Mouse (Mus musculus): ENCODE data around the gene Trmt2a. TPM values are rescaled to one million over a fixed set of nuclear protein-coding genes. Genes with fewer than 3 reads are reported as not detected.

Gene Trmt2a
- total and polyA plus RNA-seq, 3 experiments: 155 to 252 (median 196) TPM

DNA sequence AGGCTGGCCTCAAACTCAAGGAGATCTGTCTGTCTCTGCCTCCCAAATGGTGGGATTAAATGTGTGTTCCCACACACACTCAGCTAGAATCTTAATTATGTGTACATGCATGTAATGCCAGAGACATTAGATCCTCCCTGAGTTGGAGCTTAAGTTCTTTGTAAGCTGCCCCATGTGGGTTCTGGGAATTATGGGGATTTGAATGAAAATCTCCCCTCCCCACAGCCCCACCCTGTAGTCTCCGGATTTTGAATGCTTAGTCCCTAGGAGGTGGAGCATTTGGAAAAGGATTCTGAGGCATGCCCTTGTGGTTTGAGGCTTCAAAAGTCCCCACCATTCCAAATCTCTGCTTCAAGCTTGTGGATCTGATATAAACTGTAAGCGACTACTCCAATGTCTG lies 26.7 kb downstream of the Trmt2a start:
- H3K4me1 ChIP-seq (ENCODE audit: control insufficient read depth in 1 of 2, insufficient read depth in 2 of 2): no peaks in the 10 kb centered on the region
- H3K4me3 ChIP-seq (replicated peaks in 1 of 3; ENCODE audit: low read depth in 2 of 3, low read length in 2 of 3, poor library complexity in 1 of 3): no peak overlapping the region
- no peak overlapping the region for H3K27ac ChIP-seq (ENCODE audit: insufficient read depth, low read depth)
- H3K9me3 ChIP-seq (replicated peaks; ENCODE audit: low read length): no peaks in the 10 kb centered on the region
- dilution Hi-C loops (cut with MboI; ENCODE audit: extremely low pct_ligation_motif_present, extremely low pct_unique_long_range_greater_than_20kb, low sequenced_read_pairs) (no loop called here), in situ Hi-C loops (cut with MboI; ENCODE audit: low pct_ligation_motif_present, low pct_unique_long_range_greater_than_20kb, low sequenced_read_pairs) (no loop called here)
- peaks cover 69 to 90% of the 10 kb centered on the region in 2 experiments for H3K36me3 ChIP-seq (replicated peaks in 1 of 2; ENCODE audit: control insufficient read depth in 1 of 2, insufficient read depth in 1 of 2, low read length in 1 of 2)
- peaks cover 17% of the 10 kb centered on the region for H3K79me2 ChIP-seq (replicated peaks; ENCODE audit: control insufficient read depth, extremely low read depth, insufficient read depth, poor library complexity, severe bottlenecking)
- H3K27me3 ChIP-seq (replicated peaks): no peaks in the 10 kb centered on the region
- no peak overlapping the region for H3K9ac ChIP-seq (ENCODE audit: insufficient read depth, low read depth)
- H3K4me2 ChIP-seq (ENCODE audit: insufficient read depth, low read depth, poor library complexity, severe bottlenecking): no peak overlapping the region
- DNase-seq (ENCODE audit: extremely low read depth): no peak
- TF ChIP-seq PAX5 (IDR thresholded peaks at IDR 0.05; ENCODE audit: low read length) (no peak), BHLHE40 (IDR thresholded peaks at IDR 0.05; ENCODE audit: low read depth, low read length) (no peak), HCFC1 (IDR thresholded peaks at IDR 0.05; ENCODE audit: low read depth, low read length) (no peak), CHD2 (IDR thresholded peaks at IDR 0.05; ENCODE audit: low read length) (no peak), MYC (IDR thresholded peaks at IDR 0.05; ENCODE audit: low read depth, low read length) (no peak; the same call in 1 of the 2 replicates), MEF2A (IDR thresholded peaks at IDR 0.05; ENCODE audit: borderline replicate concordance, low read depth, low read length) (no peak), POLR2AphosphoS2 (IDR thresholded peaks at IDR 0.05; ENCODE audit: low read depth, low read length) (no peak), POLR2A (IDR thresholded peaks at IDR 0.05; ENCODE audit: low read depth, low read length) (no peak), KAT2A (IDR thresholded peaks at IDR 0.05; ENCODE audit: insufficient replicate concordance, low read length) (no peak), RCOR1 (conservative IDR thresholded peaks at IDR 0.05; ENCODE audit: low read depth, low read length) (no peak), NRF1 (IDR thresholded peaks at IDR 0.05; ENCODE audit: low read depth, low read length) (no peak), CTCF (conservative IDR thresholded peaks at IDR 0.05 in 1 of 2, IDR thresholded peaks at IDR 0.05 in 1 of 2; ENCODE audit: low read depth in 2 of 2, low read length in 2 of 2) (no peak), ELF1 (IDR thresholded peaks at IDR 0.05; ENCODE audit: low read depth, low read length) (no peak), CHD1 (IDR thresholded peaks at IDR 0.05; ENCODE audit: low read depth, low read length) (no peak), SMC3 (IDR thresholded peaks at IDR 0.05; ENCODE audit: low read depth, low read length) (no peak), SIN3A (IDR thresholded peaks at IDR 0.05; ENCODE audit: low read length) (no peak), ETS1 (conservative IDR thresholded peaks at IDR 0.05; ENCODE audit: low read depth, low read length) (no peak), JUN (IDR thresholded peaks at IDR 0.05; ENCODE audit: insufficient read depth, low read depth, low read length) (no peak), MXI1 (IDR thresholded peaks at IDR 0.05; ENCODE audit: low read depth, low read length) (no peak)

DNA sequence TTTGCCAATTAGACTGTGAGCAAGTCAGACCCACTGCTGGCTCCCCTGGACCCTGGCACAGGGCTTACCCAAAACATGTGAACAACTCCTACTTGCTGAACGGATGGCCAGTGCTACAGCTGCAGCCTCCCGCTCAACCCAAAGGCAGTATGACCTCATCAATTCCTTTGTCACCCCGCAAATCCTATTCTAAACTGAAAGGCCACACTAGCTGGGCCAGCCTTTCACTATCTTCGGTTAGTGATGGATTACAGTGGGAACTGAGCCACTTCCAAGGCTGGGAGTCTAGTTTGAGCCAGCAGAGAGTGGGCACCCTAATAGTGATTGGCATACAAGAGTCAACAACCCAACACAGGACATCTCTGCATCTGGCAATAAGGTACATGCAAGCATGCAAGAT lies 39.7 kb downstream of the Trmt2a start:
- peaks cover 53% of the 10 kb centered on the region for H3K79me2 ChIP-seq (replicated peaks; ENCODE audit: control insufficient read depth, extremely low read depth, insufficient read depth, poor library complexity, severe bottlenecking)
- H3K9ac ChIP-seq (ENCODE audit: insufficient read depth, low read depth): peak overlapping the region; percentile 74
- DNase-seq (ENCODE audit: extremely low read depth): peak; percentile 42
- 0 out of 2 replicates have a peak, but pooled peaks have one; percentile 27 for TF ChIP-seq TBP (conservative IDR thresholded peaks at IDR 0.05; ENCODE audit: low read depth, low read length)
- TF ChIP-seq MAX (IDR thresholded peaks at IDR 0.05; ENCODE audit: low read length): peak; percentile 48; the same call in 1 of the 2 replicates
- no peak for TF ChIP-seq ZC3H11A (IDR thresholded peaks at IDR 0.05; ENCODE audit: low read depth, low read length)
- no peak for TF ChIP-seq EP300 (IDR thresholded peaks at IDR 0.05; ENCODE audit: low read length)
- TF ChIP-seq ZMIZ1 (IDR thresholded peaks at IDR 0.05; ENCODE audit: low read depth, low read length): no peak
- 0 out of 2 replicates have a peak, but pooled peaks have one; percentile 5 for TF ChIP-seq JUN (IDR thresholded peaks at IDR 0.05; ENCODE audit: insufficient read depth, low read depth, low read length)
- TF ChIP-seq MXI1 (IDR thresholded peaks at IDR 0.05; ENCODE audit: low read depth, low read length): 0 out of 2 replicates have a peak, but pooled peaks have one; percentile 50
- TF ChIP-seq E2F4 (IDR thresholded peaks at IDR 0.05; ENCODE audit: insufficient replicate concordance, low read depth, low read length): no peak
- in situ Hi-C loops (cut with MboI; ENCODE audit: low pct_ligation_motif_present, low pct_unique_long_range_greater_than_20kb, low sequenced_read_pairs) (loop anchor here (5.0 kb wide), 1 partner anchor 36 kb away; no protein-coding TSS in a partner anchor), dilution Hi-C loops (cut with MboI; ENCODE audit: extremely low pct_ligation_motif_present, extremely low pct_unique_long_range_greater_than_20kb, low sequenced_read_pairs) (no loop called here)
- H3K36me3 ChIP-seq (replicated peaks in 1 of 2; ENCODE audit: control insufficient read depth in 1 of 2, insufficient read depth in 1 of 2, low read length in 1 of 2): peaks cover 29 to 45% of the 10 kb centered on the region in 2 experiments
- H3K9me3 ChIP-seq (replicated peaks; ENCODE audit: low read length): no peaks in the 10 kb centered on the region
- H3K4me2 ChIP-seq (ENCODE audit: insufficient read depth, low read depth, poor library complexity, severe bottlenecking): peak overlapping the region; percentile 99
- H3K4me3 ChIP-seq (replicated peaks in 1 of 3; ENCODE audit: low read depth in 2 of 3, low read length in 2 of 3, poor library complexity in 1 of 3): peak overlapping the region; percentile 69 to 99 (median 83)
- H3K27me3 ChIP-seq (replicated peaks): no peaks in the 10 kb centered on the region
- peaks cover 13 to 33% of the 10 kb centered on the region in 2 experiments for H3K4me1 ChIP-seq (ENCODE audit: control insufficient read depth in 1 of 2, insufficient read depth in 2 of 2)
- peak overlapping the region; percentile 1; the same call in 1 of the 2 replicates for H3K27ac ChIP-seq (ENCODE audit: insufficient read depth, low read depth)

Data from CH12.LX (cell line).